Mouse (Mus musculus): Measurements from ENCODE around the gene Fgf3.
"Not testable (repeated sequence)": the region's sequence is repeated elsewhere in the genome, so short reads cannot be mapped to it uniquely, and the experiment has no call there.

Fgf3 gene

DNA sequence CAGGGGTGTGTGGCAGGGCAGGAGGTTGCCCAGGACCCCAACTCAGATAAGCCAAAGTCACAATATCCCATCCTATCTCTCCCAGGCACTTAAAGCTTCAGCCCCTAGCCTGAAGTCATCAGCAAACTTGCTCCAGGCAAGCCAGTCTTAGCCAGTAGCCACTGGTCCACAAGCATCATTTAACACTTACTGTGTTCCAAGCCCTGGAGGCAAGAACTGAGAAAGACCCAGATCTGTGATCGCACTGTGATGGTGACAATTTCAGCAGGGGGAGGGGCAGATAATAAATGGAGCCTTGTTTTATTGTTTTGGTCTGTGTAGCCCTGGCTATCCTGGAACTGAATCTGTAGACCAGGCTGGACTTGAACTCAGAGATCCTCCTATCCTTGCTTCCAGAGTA, 20.8 kb downstream of the Fgf3 start:
- no peak for DNase-seq

DNA sequence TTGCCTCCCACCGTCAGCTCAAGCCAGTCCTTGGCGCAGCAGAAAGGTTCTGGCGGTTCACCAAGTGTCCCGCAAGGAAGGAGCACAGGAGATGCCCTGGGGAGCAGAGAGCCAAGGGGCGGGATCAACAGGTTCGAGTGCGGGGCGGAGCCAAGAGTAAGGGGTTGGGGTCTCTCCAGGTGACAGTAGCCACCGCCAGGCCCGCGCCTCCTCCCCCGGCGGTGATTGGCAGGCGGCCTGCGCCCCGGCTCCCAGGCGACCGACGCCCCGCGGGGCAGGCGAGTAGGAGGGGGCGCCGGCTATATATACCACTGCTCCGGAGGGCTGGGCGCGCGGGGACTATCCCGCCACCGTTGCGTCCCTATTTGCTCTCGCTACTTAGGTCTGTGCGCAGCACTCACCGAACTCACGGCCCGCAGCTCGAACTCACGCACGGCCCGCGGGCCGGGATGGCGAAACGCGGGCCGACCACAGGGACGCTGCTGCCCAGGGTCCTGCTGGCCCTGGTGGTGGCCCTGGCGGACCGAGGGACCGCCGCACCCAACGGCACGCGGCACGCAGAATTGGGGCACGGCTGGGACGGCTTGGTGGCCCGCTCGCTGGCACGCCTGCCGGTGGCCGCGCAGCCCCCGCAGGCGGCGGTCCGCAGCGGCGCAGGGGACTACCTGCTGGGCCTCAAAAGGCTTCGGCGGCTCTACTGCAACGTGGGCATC, 23.3 kb downstream of the Fgf3 start:
- DNase-seq: no peak

DNA sequence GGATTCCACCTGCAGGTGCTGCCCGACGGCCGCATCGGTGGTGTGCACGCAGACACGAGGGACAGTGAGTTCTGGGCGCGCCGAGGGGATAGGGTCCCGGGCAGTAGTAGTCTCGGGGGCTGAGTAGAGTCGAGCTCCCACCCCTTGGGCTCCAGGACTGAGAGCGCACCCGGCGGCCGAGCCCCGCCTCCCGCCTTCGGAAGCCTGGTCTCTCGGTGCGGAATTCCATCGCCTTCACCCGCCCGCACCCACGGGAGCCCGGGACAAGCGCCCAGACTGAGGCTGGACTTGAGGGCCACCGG, 23.8 kb downstream of the Fgf3 start:
- DNase-seq: no peak

DNA sequence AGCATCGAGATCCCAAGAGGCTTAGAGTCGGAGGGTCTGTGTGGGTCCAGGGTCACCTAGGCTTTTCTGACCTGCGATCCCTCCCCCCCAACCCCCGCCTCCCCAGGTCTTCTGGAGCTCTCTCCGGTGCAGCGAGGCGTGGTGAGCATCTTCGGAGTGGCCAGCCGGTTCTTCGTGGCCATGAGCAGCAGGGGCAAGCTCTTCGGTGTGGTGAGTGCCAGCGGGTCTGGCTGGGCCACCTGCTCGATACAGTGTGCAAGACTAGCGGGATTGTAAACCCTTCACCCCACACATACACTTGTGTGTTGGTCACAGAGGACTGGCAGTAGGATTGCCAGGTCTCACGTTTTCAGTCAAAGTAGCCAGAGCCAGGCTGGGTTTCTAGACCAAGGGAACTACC, 24.2 kb downstream of the Fgf3 start:
- DNase-seq: no peak

DNA sequence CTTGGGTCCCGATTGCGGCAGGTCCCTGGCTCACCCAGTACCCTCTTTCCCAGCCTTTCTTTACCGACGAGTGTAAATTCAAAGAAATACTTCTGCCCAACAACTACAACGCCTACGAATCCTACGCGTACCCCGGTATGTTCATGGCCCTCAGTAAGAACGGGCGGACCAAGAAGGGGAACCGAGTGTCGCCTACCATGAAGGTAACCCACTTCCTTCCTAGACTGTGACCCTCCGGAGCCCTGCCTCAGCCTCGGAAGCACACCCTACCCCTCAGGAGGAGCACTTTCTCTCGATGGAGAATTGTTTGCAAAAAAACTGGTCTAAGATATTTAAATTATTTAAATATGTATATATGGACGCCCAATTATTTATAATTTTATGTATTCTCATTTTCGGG, 24.8 kb downstream of the Fgf3 start:
- no peak for DNase-seq

DNA sequence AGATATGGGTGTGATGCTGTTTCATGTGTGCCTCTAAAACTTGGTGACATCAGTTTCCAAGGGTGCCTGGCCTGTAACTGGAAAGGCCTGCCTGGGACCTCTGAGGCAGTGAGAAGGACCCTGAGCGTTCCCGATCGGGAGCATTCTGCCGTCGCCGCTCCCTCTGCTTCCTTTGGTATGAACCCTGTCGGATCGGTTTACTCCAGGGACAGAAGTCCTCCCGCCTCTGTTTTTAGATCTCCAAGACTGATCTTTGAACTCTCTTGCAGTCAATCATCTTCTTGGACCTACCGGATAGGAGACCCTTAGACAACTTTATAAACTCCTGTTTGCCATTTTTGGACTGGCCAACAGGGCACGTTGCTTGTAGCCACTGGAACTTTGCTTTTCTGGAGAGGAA, 25.3 kb downstream of the Fgf3 start:
- no peak for DNase-seq

DNA sequence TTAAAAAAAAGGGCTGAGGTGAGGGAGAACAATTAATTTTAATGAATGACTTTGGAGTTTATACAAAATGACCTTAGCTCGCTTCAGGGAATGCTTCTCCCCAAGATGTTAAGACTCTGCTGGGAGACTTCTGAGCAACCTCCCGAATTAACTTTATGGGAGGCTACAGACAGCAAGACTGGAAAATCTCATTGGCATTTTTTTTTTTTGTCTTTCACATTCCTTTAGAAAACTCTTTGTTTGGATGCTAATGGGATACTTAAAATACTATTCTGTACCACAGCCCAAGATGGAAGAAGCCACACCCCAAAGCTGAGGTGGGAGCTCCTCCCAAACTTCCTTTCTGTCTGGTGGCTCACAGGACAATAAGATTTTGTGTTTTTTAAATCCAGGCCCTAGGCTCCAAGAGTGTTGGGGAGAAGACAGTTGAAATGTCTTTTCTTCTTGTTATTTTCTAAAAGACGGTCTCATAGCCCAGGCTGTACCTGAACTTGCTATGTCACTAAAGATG, 26.3 kb downstream of the Fgf3 start:
- no peak for DNase-seq

DNA sequence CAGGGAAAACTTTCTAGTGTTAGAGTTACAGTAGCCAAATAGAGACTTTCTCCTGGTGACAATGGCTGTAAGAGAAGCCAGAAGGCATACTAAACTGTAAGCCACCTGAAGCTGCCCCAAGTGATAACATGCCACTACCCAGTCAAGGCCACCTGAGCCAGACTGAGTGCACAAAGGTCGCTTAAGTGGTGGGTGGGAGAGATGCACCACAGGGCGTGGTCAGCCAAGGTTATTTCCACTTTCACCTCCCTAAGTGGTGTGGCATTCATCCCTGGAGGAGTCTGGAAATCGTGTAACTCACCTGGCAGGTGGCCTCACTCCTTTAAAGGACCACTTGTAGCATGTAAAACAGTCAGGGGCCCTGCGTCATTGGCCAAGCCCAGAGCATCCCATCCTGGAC, 29.3 kb downstream of the Fgf3 start:
- DNase-seq: no peak

DNA sequence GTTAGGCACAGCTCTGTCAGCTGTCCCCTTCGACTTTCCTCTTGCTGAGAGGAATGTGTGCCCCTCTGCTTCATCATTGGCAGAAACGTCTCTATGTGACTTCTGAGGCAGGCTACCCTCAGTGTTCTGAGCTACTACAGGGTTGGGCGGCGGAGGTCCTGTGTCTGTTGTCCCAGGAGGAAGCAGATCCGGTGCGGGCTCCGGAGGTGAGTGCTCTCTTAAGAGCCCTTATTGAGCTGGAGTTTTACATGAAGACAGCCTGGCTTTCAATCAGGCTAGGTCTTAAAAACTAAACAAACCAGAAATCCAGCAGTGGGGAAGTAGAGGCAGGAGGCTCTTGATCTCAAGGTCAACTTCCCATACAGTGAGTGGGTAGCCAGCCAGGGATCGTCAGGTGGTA, 29.7 kb downstream of the Fgf3 start:
- DNase-seq: no peak

DNA sequence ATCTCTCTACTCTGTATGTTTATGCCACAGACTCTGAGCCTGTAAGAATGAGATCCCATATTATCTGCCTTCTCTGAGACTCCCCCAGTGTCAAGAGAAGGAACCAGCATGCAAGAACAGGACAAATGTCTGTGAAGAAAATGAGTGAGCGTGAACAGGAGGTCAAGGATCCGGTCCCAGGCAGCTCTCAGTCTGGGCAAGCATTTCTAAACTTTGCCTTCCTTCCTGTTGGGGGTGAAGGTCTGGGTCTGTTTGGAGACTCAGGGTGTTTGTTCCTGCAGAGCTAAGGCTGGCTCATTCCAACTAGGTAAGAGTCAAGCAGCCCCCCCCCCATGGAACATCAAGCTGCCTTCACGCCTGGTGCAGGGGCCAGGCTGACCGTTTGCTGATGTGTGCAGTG, 34.5 kb downstream of the Fgf3 start:
- no peak for DNase-seq

DNA sequence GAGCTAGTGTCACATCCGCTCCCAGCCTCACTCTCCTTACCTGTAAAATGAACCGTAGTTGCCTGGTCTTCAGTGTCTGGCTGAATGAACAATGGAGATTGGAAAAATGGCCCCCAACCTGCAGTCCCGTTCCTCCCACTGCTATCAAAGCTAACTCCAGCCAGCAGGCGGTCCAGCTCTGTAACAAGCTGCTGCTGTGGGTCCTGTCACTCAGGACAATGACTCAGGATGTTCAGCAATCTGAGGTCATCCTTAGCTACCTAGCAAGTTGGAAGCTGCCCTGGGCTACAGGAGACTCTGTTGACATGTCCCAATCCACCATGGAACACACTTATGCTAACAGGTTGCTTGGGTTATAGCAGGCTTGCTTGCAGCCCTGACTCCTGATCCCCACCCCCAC, 35.3 kb downstream of the Fgf3 start:
- DNase-seq: no peak

DNA sequence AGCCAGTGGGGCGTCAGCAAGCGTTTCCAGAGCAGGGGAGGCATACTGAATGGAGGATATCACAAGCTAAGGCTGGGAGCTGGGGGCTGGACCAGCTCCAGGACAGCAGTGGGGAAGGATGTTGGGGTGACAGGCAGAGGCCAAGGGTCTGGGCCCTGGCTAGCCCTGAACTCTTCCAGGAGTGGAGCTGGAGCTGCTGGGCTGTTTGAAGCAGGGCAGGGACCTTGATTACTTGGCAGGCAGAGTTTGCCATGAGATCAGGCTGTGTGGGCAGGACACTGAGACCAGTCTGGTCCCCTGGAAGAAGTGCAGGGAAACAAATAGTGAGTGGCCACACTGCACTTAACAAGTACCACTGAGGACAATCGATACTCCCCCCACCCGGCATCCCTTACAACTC, 36.3 kb downstream of the Fgf3 start:
- DNase-seq: no peak

DNA sequence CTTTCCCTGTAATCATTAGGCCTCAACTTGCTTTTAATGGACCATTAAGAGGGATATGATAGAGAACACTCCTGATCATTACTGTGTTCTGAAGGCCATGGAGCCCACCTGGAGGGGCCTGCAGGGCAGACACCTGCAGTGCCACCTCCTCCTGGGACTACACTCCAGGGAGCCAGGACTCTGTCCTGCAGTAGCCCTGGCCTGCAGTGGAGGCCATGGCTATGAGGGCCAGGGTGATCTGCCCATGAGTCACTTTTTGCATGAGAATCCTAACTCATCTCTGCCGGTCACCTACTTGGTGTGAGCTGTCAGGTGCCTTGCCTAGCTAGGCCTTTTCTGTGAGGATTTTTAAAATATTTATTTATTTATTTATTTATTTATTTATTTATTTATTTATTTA, 40.5 kb downstream of the Fgf3 start:
- DNase-seq: no peak

DNA sequence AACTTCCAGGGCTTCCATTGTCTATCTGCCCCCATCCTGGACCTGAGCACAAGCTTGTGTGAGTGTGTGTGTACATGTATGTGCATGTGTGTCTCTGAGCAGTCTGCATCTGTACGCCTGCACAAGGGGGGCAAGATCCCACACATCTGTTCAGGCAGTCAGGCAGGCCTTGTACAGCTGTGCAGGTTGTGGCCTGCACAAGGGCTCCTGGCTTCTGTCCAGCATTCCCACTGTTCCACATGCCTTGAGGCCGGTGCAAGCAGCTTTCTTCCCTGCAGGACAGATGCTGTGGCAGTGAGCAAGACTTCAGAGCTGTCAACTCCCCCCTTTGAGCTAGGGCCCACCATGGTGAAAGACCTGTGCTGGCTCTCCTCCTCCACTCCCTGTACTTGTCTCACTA, 45.2 kb downstream of the Fgf3 start:
- DNase-seq: no peak

DNA sequence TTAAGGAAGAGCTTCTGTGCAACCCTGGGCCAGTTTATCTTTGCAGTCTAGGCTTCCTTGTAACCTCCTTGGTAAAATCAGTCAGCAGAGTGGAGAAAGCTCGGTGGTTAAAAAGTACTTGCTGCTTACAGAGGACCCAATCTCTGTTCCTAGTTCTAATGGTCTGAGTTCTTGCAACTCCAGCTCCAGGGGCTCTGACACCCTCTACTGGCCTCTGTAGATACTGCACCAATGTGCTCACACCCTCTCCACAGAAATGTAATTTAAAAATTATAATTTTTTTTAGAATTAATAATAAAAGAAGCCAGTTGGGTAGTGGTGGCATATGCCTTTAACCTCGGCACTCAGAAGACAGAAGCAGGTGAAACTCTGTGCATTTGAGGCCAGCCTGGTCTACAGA, 49.8 kb downstream of the Fgf3 start:
- DNase-seq: no peak

DNA sequence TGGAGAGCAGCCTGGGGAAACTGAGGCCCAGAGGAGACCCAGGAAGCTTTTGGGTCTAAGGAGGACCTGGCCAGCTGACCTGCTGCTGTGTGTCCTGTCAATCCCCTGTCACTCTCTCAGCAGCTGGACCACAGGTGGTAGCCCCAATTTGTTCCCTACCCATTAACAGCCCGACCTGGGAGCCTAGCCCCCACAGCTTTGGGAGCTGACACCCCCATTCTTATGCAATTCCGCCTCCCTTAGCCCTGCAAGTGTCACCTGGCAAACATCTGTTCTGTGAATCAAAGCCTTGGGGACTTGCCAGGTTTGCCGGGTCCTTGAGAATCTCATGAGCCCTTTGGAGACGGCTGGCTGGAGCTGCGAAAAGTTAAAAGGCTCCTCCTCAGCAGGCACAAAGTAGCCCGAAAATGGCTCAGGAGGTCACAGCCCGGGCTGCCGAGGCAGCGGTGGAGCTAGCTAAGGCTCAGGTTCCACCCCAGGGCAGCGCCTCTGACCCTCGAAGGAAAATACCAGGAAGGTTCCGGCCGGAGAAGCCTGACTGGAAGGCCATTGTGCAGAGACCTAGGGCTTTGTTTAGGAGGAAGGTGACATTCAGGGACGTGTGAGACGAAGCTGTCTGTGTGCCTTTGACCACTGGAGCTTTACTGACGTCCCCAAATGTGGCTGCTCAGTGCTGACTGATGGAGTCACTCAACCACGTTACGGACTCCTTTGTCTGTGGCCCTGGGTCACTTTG, 50.8 kb downstream of the Fgf3 start:
- DNase-seq: no peak

DNA sequence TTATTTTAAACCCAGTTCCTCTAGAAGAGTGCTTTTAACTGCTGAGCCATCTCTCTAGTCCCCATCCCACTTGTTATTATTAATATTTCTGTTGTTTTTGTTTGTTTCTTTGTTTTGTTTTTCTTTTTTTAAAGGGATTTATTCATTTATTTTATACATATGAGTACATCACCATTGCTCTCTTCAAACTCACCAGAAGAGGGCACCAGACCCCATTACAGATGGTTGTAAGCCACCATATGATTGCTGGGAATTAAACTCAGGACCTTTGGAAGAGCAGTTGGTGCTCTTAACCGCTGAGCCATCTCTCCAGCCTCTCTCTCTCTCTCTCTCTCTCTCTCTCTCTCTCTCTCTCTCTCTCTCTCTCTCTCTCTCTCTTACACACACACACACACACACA, 52.8 kb downstream of the Fgf3 start:
- DNase-seq: not testable (repeated sequence)

DNA sequence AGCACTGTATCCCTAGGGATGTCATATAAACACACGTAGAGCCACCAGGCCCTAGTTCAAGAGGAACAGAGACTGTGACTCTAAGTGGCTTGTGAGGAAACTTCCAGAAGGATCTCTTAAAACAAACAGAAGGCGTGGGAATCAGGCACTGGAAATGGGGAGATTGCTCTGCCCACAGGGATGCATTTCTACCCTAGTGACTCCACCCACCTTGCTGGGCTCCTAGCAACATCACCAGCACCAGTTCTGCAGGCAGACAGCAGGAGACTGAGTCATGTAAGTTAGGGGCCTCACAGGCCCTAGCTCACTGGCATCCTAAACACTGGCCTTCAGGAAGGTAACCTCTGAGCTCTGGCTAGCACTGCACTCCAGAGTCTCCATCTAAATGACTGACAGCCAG, 54.0 kb downstream of the Fgf3 start:
- DNase-seq: no peak

DNA sequence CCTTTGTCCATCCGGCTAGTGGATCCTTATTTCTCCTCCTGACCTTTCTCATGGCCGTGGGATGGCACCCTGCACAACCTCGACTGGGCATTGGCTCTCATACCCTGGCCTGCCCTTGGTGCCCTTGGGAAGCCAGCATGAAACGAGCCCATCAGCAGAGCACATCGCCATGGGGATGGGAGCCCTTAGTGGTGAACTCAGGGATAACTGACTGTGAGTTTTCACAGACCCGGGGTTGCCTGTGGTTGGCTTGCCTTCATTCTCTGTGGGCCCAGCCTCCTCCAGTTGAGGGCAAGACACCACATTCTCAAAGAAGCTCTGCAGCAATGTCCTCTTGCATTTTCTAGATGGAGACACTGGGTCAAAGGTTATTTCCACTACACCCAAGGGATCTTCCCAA, 54.4 kb downstream of the Fgf3 start:
- DNase-seq: no peak

Data from thymus, adult 18-20 months (tissue).